Mouse (Mus musculus) forebrain, embryonic 14.5 days (tissue): ENCODE measurements at regions not wholly inside any gene's neighbourhood (a gene's known extent, or its start where the extent isn't known, plus 50 kb on each side); places are given as distances from the start of the nearest gene placed in this dataset.

ENCODE experiments used
- ATAC-seq: fragments of 200-750 bp; cut with Nextera tagmentation; 2 replicates; pipeline ENCODE4 v1.8.0; 2017; ENCODE audit warnings: mild to moderate bottlenecking, moderate library complexity
- DNase-seq: peaks from one replicate; pipeline ENCODE4 v3.0.0-alpha.2; 2015; ENCODE audit warnings: low spot score
- H3K27ac ChIP-seq: fragments of 300-500 bp; sonication (generic); 2 replicates; pipeline ENCODE4 v1.5.1; 2014; ENCODE audit warnings: low read depth, mild to moderate bottlenecking, control low read depth, low read length, moderate library complexity
- H3K27me3 ChIP-seq: fragments of 300-500 bp; sonication (generic); replicated peaks from 2 replicates; pipeline ENCODE4 v1.6.1; 2014; ENCODE audit warnings: low read length, control low read depth, mixed read lengths; ENCODE audit not compliant: control insufficient read depth, insufficient read depth
- H3K36me3 ChIP-seq: fragments of 300-500 bp; sonication (generic); 2 replicates; pipeline ENCODE4 v1.6.1; 2014; ENCODE audit warnings: low read length, control low read depth; ENCODE audit not compliant: control insufficient read depth, insufficient read depth
- H3K4me1 ChIP-seq: fragments of 300-500 bp; sonication (generic); 2 replicates; pipeline ENCODE4 v1.6.1; 2014; ENCODE audit warnings: antibody characterized with exemption, low read length, control low read depth; ENCODE audit not compliant: control insufficient read depth, insufficient read depth
- H3K4me2 ChIP-seq: fragments of 300-500 bp; sonication (generic); 2 replicates; pipeline ENCODE4 v1.6.1; 2014; ENCODE audit warnings: mild to moderate bottlenecking, control low read depth, low read length
- H3K4me3 ChIP-seq: fragments of 300-500 bp; sonication (generic); 2 replicates; pipeline ENCODE4 v1.5.1; 2014; ENCODE audit warnings: low read depth, low read length, control low read depth
- H3K9ac ChIP-seq: fragments of 300-500 bp; sonication (generic); 2 replicates; pipeline ENCODE4 v1.6.1; 2014; ENCODE audit warnings: mild to moderate bottlenecking, low read length, control low read depth, moderate library complexity
- H3K9me3 ChIP-seq: fragments of 300-500 bp; sonication (generic); replicated peaks from 2 replicates; pipeline ENCODE4 v1.6.1; 2016; ENCODE audit warnings: low read length, control low read depth, mixed read lengths; ENCODE audit not compliant: control insufficient read depth
- WGBS: fragments of 180-500 bp; shearing (Covaris S2); extraction: QIAGEN DNeasy Blood & Tissue Kit; methylation state at CpG from one replicate; pipeline ENCODE4 v1.1.7; 2014; 5-methylcytosine and 5-hydroxymethylcytosine counted together

DNA sequence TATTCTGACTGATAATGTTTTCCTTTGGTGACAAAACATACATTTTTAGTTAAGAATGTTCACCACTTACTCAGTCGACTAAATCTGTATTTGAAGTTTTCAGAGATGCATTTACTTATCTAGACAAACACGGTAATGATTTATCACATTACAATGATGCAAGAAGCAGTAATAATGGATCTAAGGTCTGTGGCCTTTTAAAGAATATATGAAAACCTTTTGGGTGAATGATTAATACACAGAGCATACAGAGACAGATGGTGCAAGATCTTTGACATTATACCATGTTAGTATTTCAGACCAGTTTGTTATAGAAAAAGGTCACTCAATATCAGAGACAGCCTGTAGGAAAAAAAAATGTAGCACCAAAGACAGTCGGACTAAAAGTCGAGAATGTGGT, 1004.2 kb upstream of the Ncam2 start:
- 88% methylated on average over 4 of the region's 4 CpGs for WGBS
- H3K4me3 ChIP-seq: no peak overlapping the region
- no peaks in the 10 kb centered on the region for H3K27me3 ChIP-seq
- no peaks in the 10 kb centered on the region for H3K4me1 ChIP-seq
- H3K27ac ChIP-seq: no peak overlapping the region
- ATAC-seq: no peak
- H3K9me3 ChIP-seq: no peaks in the 10 kb centered on the region
- no peak for DNase-seq
- H3K36me3 ChIP-seq: no peaks in the 10 kb centered on the region
- no peak overlapping the region for H3K4me2 ChIP-seq
- no peak overlapping the region for H3K9ac ChIP-seq

DNA sequence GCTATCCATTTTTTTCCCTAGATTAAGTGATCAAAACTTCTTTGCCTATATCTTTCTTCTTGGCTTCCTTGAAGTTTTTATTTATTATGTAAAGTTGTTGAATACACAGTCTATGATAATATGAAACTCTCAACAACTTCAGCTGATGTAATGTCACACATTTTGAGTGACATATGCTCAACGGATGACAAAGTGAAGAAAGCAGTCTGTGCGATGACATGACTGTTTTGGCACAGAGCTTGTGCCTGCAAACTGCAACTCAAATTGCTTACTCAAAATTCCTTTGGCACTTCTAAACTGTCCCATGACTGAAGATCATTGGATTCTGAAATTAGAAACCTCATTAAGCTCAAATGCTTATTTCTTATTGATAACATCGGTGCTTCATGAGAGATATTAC, 997.7 kb upstream of the Ncam2 start:
- H3K4me1 ChIP-seq: no peaks in the 10 kb centered on the region
- DNase-seq (peak; percentile 56), ATAC-seq (peak; percentile 46; the same call in 1 of the 2 replicates)
- H3K9me3 ChIP-seq: no peaks in the 10 kb centered on the region
- no peak overlapping the region for H3K4me3 ChIP-seq
- H3K27me3 ChIP-seq: no peaks in the 10 kb centered on the region
- no peak overlapping the region for H3K4me2 ChIP-seq
- 78% methylated on average over 3 of the region's 3 CpGs for WGBS
- no peak overlapping the region for H3K9ac ChIP-seq
- H3K27ac ChIP-seq: no peak overlapping the region
- no peaks in the 10 kb centered on the region for H3K36me3 ChIP-seq

DNA sequence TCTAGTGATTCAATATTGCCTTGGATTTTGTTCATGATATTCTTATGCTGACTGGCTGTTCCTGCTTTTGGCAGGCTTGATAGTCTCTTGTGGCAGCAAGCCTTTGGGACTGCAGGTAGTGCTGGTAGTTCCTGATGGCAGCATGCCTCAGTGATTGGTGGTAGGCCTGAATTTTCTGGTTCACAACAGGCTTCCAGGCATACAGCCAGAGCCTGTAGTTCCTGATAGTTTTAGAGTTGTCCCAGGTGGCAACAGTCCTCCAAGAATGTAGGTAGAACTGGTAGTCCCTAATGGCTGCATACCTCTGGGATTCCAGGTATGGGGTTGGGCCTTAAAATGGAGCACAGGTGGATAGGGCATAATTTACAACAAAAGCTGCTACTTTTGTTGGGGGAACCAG, 987.7 kb upstream of the Ncam2 start:
- DNase-seq (no peak), ATAC-seq (no peak)
- H3K9ac ChIP-seq: no peak overlapping the region
- no peaks in the 10 kb centered on the region for H3K4me1 ChIP-seq
- H3K9me3 ChIP-seq: no peaks in the 10 kb centered on the region
- no peak overlapping the region for H3K27ac ChIP-seq
- no peaks in the 10 kb centered on the region for H3K27me3 ChIP-seq
- H3K4me3 ChIP-seq: no peak overlapping the region
- no peaks in the 10 kb centered on the region for H3K36me3 ChIP-seq
- H3K4me2 ChIP-seq: no peak overlapping the region

DNA sequence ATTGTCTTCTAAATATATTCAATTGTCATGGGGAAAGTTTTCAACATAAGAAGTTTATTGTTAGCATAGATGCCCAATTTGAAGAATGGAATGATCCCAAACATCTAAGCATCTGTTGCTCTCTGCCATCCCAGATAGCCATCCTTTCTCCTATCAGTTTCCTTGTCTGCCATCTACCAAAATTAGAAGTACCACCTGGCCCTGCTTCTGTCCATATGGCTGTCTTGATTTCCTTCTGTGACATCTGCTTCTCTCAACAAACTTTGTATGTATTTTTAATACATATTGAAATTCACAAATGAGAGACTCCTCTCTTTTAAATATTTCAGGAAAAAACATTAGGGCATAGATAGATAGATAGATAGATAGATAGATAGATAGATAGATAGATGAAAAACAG, 945.1 kb upstream of the Ncam2 start:
- DNase-seq (peak; percentile 2), ATAC-seq (no peak)
- Histone ChIP-seq H3K36me3 (no peaks in the 10 kb centered on the region), H3K27ac (no peak overlapping the region), H3K9ac (no peak overlapping the region), H3K27me3 (no peaks in the 10 kb centered on the region), H3K9me3 (no peaks in the 10 kb centered on the region), H3K4me2 (no peak overlapping the region), H3K4me1 (no peaks in the 10 kb centered on the region), H3K4me3 (no peak overlapping the region)

DNA sequence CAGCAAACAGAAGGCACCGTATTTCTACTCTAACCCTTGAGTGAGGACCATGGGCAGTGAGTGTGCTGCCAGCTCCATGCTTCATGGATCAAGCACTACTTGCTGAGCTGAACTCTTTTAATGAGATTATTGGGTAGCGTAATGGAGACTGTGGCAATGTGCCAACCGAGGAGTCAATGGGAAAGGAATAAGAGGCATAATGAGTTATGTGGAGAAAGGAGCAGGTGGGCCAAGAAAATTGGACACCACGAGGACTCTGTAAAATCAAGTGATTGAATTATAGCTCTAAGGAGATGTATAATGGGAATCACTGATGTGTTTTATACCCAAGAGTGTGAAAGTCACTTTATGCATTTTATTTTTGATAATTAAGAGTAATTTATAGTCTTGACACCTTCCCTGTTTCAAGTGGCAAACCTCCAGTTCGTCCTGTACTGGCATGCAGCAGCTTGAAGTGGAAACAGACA, 934.3 kb upstream of the Ncam2 start:
- no peak overlapping the region for H3K4me2 ChIP-seq
- no peak overlapping the region for H3K4me3 ChIP-seq
- DNase-seq (peak; percentile 86), ATAC-seq (peak; percentile 94)
- H3K36me3 ChIP-seq: no peaks in the 10 kb centered on the region
- no peaks in the 10 kb centered on the region for H3K27me3 ChIP-seq
- H3K9ac ChIP-seq: no peak overlapping the region
- no peak overlapping the region for H3K27ac ChIP-seq
- WGBS: 15% methylated on average over 5 of the region's 5 CpGs
- H3K4me1 ChIP-seq: peaks cover 3% of the 10 kb centered on the region; the same call in 1 of the 2 replicates
- no peaks in the 10 kb centered on the region for H3K9me3 ChIP-seq

DNA sequence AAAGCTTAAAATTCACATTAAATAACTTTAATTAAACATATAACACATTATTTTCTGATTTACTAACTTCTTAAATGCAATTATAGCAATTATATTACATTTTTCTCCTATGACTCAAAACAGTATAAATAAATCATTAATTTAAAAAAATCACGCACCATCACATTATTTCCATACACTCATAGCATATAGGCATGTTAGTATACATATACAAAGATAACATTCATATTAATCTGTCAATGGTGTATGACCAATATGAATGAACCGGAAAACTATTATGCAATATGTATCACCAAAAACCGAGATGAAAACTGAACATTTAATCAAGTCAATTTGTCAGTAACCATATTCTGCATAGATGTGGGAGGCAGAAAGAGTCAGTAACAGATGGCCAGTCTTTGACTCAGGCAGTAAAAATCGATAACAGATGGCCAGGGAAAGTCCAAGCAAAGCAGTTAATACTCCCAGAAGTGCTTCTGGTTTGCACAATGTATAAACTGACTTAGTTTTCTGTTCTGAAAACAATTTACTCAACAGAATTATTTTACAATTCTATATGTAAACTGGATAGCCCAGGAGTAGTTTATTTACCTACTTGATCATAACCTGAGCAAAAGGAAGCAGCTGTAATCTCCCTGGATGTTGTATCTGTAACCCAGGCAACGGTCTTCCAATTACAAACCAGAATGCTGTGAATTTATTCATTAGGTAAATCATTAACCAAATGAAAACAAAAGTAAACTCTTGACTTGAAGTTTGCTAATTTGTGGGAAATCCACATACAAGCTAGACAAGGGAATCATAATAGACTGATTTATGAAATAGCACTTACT, 928.0 kb upstream of the Ncam2 start:
- Histone ChIP-seq H3K36me3 (no peaks in the 10 kb centered on the region), H3K4me2 (no peak overlapping the region), H3K9me3 (no peaks in the 10 kb centered on the region), H3K9ac (no peak overlapping the region), H3K27me3 (no peaks in the 10 kb centered on the region), H3K4me1 (no peaks in the 10 kb centered on the region), H3K27ac (no peak overlapping the region), H3K4me3 (no peak overlapping the region)
- ATAC-seq (peak; percentile 72), DNase-seq (peak; percentile 58)
- WGBS: 61% methylated on average over 5 of the region's 5 CpGs
